Mouse (Mus musculus): ENCODE results near the gene Gm47283. TPM values are rescaled to one million over a fixed set of nuclear protein-coding genes. Genes with fewer than 3 reads are reported as not detected.
"Not testable (repeated sequence)": the region's sequence is repeated elsewhere in the genome, so short reads cannot be mapped to it uniquely, and the experiment has no call there.

Gm47283 gene
- total and polyA plus RNA-seq, 3 experiments, result not detected

DNA sequence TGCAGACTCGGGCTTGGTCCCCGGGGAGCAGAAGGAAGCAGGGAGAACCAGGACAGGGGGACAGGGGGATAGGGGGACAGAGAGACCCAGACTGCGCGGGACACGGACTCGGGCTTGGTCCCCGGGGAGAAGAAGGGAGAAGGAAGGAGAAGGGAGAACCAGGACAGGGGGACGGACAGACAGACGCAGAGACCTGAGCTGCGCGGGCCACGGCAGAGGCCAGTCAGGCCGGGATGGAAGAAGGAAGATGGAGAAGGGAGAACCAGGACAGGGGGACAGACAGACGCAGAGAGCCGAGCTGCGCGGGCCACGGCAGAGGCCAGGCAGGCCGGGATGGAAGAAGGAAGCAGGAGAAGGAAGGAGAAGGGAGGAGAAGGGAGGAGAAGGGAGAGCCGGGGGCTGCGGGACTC, 40.7 kb upstream of the Gm47283 start:
- H3K9ac ChIP-seq (ENCODE audit: control insufficient read depth, low read depth, low read length, poor library complexity, severe bottlenecking), result no peak overlapping the region
- no peak overlapping the region for H3K27ac ChIP-seq (ENCODE audit: control insufficient read depth, low read depth, low read length)
- H3K9me3 ChIP-seq (replicated peaks; ENCODE audit: insufficient read depth, low read length), result no peaks in the 10 kb centered on the region
- no peaks in the 10 kb centered on the region for H3K36me3 ChIP-seq (ENCODE audit: control insufficient read depth in 1 of 2, insufficient read depth in 2 of 2, low read length in 2 of 2)
- H3K27me3 ChIP-seq (ENCODE audit: control insufficient read depth in 1 of 2, insufficient read depth in 2 of 2, low read length in 2 of 2), result no peaks in the 10 kb centered on the region
- H3K79me2 ChIP-seq (ENCODE audit: control insufficient read depth, insufficient read depth, low read length, poor library complexity), result no peaks in the 10 kb centered on the region
- no peaks in the 10 kb centered on the region for H3K4me1 ChIP-seq (ENCODE audit: control insufficient read depth in 1 of 2, insufficient read depth in 2 of 2, low read length in 2 of 2)
- H3K4me3 ChIP-seq (ENCODE audit: control insufficient read depth in 1 of 2, insufficient read depth in 1 of 2, low read depth in 2 of 2, low read length in 2 of 2), result no peak overlapping the region
- DNase-seq (ENCODE audit: low read depth, low spot score), result peak; percentile 4
- TF ChIP-seq GABPA (IDR thresholded peaks at IDR 0.05; ENCODE audit: low read depth, low read length) (no peak), RCOR1 (IDR thresholded peaks at IDR 0.05; ENCODE audit: low read depth, low read length) (no peak), ZNF384 (IDR thresholded peaks at IDR 0.05; ENCODE audit: low read depth, low read length) (no peak)

- H3K79me2 ChIP-seq (ENCODE audit: control insufficient read depth, insufficient read depth, low read length, poor library complexity); H3K9ac ChIP-seq (ENCODE audit: control insufficient read depth, low read depth, low read length, poor library complexity, severe bottlenecking); H3K4me3 ChIP-seq (ENCODE audit: control insufficient read depth in 1 of 2, insufficient read depth in 1 of 2, low read depth in 2 of 2, low read length in 2 of 2); H3K27me3 ChIP-seq (ENCODE audit: control insufficient read depth in 1 of 2, insufficient read depth in 2 of 2, low read length in 2 of 2); H3K36me3 ChIP-seq (ENCODE audit: control insufficient read depth in 1 of 2, insufficient read depth in 2 of 2, low read length in 2 of 2); H3K9me3 ChIP-seq (replicated peaks; ENCODE audit: insufficient read depth, low read length); H3K27ac ChIP-seq (ENCODE audit: control insufficient read depth, low read depth, low read length); H3K4me1 ChIP-seq (ENCODE audit: control insufficient read depth in 1 of 2, insufficient read depth in 2 of 2, low read length in 2 of 2): not testable (repeated sequence)
- DNase-seq (ENCODE audit: low read depth, low spot score), result peak; percentile 78
Observed at GRCm38 (mm10) chrY:90744381-90744981, 40.1 kb upstream of the Gm47283 start.

- H3K9me3 ChIP-seq (replicated peaks; ENCODE audit: insufficient read depth, low read length), result not testable (repeated sequence)
Observed at GRCm38 (mm10) chrY:90745256-90745655, 39.3 kb upstream of the Gm47283 start.

DNA sequence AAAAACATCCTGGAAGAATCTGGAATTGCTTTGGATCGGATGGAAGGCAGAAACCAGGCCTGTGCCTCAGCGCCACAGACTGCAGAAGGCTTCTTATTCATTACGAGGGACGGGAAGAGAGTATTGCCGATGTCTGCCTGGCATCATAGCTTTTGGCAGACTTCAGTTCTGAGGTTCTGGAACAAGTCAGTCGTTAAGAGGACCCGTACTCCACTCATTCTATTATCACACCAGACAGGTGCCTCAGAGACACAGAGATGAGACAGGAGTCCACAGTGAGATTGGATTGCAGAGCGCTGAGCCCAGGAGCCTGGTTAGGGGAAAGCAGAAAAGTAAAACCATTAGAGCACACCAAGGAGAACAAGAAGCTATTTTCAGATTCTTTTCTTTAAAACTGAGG, 29.8 kb upstream of the Gm47283 start, which contains the start of gene Gm21860:
TSS of gene Gm21860 (minus strand) at position 101 of the 400 bp plus-strand sequence.
- not testable (repeated sequence) for H3K4me3 ChIP-seq (ENCODE audit: control insufficient read depth in 1 of 2, insufficient read depth in 1 of 2, low read depth in 2 of 2, low read length in 2 of 2); H3K27ac ChIP-seq (ENCODE audit: control insufficient read depth, low read depth, low read length); DNase-seq (ENCODE audit: low read depth, low spot score); H3K79me2 ChIP-seq (ENCODE audit: control insufficient read depth, insufficient read depth, low read length, poor library complexity); H3K9ac ChIP-seq (ENCODE audit: control insufficient read depth, low read depth, low read length, poor library complexity, severe bottlenecking); H3K4me1 ChIP-seq (ENCODE audit: control insufficient read depth in 1 of 2, insufficient read depth in 2 of 2, low read length in 2 of 2); H3K27me3 ChIP-seq (ENCODE audit: control insufficient read depth in 1 of 2, insufficient read depth in 2 of 2, low read length in 2 of 2); H3K36me3 ChIP-seq (ENCODE audit: control insufficient read depth in 1 of 2, insufficient read depth in 2 of 2, low read length in 2 of 2); H3K9me3 ChIP-seq (replicated peaks; ENCODE audit: insufficient read depth, low read length)

More at GRCm38 (mm10) chrY:90745256-90745655, 39.3 kb upstream of the Gm47283 start:
- H3K27me3 ChIP-seq (ENCODE audit: control insufficient read depth in 1 of 2, insufficient read depth in 2 of 2, low read length in 2 of 2); H3K4me1 ChIP-seq (ENCODE audit: control insufficient read depth in 1 of 2, insufficient read depth in 2 of 2, low read length in 2 of 2); H3K4me3 ChIP-seq (ENCODE audit: control insufficient read depth in 1 of 2, insufficient read depth in 1 of 2, low read depth in 2 of 2, low read length in 2 of 2); H3K9ac ChIP-seq (ENCODE audit: control insufficient read depth, low read depth, low read length, poor library complexity, severe bottlenecking); DNase-seq (ENCODE audit: low read depth, low spot score); H3K79me2 ChIP-seq (ENCODE audit: control insufficient read depth, insufficient read depth, low read length, poor library complexity); H3K27ac ChIP-seq (ENCODE audit: control insufficient read depth, low read depth, low read length); H3K36me3 ChIP-seq (ENCODE audit: control insufficient read depth in 1 of 2, insufficient read depth in 2 of 2, low read length in 2 of 2): not testable (repeated sequence)

DNA sequence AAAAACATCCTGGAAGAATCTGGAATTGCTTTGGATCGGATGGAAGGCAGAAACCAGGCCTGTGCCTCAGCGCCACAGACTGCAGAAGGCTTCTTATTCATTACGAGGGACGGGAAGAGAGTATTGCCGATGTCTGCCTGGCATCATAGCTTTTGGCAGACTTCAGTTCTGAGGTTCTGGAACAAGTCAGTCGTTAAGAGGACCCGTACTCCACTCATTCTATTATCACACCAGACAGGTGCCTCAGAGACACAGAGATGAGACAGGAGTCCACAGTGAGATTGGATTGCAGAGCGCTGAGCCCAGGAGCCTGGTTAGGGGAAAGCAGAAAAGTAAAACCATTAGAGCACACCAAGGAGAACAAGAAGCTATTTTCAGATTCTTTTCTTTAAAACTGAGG, 54.5 kb downstream of the Gm47283 start, which contains the start of gene Gm21748:
TSS of gene Gm21748 (minus strand) at position 101 of the 400 bp plus-strand sequence.
- H3K27me3 ChIP-seq (ENCODE audit: control insufficient read depth in 1 of 2, insufficient read depth in 2 of 2, low read length in 2 of 2); H3K4me3 ChIP-seq (ENCODE audit: control insufficient read depth in 1 of 2, insufficient read depth in 1 of 2, low read depth in 2 of 2, low read length in 2 of 2); H3K79me2 ChIP-seq (ENCODE audit: control insufficient read depth, insufficient read depth, low read length, poor library complexity); H3K27ac ChIP-seq (ENCODE audit: control insufficient read depth, low read depth, low read length); H3K4me1 ChIP-seq (ENCODE audit: control insufficient read depth in 1 of 2, insufficient read depth in 2 of 2, low read length in 2 of 2); H3K9me3 ChIP-seq (replicated peaks; ENCODE audit: insufficient read depth, low read length); H3K9ac ChIP-seq (ENCODE audit: control insufficient read depth, low read depth, low read length, poor library complexity, severe bottlenecking); H3K36me3 ChIP-seq (ENCODE audit: control insufficient read depth in 1 of 2, insufficient read depth in 2 of 2, low read length in 2 of 2); DNase-seq (ENCODE audit: low read depth, low spot score): not testable (repeated sequence)

Other genes starting within 250 kb of the Gm47283 start
- gene Gm21860, start 29.9 kb upstream of the Gm47283 start, total RNA-seq (2012; rRNA removed), result not detected in 2 replicates
- not detected for gene Gm21860, start 29.9 kb upstream of the Gm47283 start, polyA plus RNA-seq (2012; ENCODE audit: insufficient read depth in 1 of 2, insufficient read length in 2 of 2, low read depth in 1 of 2, low replicate concordance in 2 of 2, missing spikeins in 1 of 2)
- not detected in 2 replicates for gene Gm21748, start 54.4 kb downstream of the Gm47283 start, total RNA-seq (2012; rRNA removed)
- not detected for gene Gm21748, start 54.4 kb downstream of the Gm47283 start, polyA plus RNA-seq (2012; ENCODE audit: insufficient read depth in 1 of 2, insufficient read length in 2 of 2, low read depth in 1 of 2, low replicate concordance in 2 of 2, missing spikeins in 1 of 2)

Measured in MEL (cell line).